Mouse (Mus musculus) forebrain, embryonic 13.5 days (tissue): Measurements from ENCODE around the gene Prelp. TPM values are rescaled to one million over a fixed set of nuclear protein-coding genes. Genes with fewer than 3 reads are reported as not detected.

Experiments used
- ATAC-seq: fragments of 200-750 bp; cut with Nextera tagmentation; 2 replicates; pipeline ENCODE4 v1.8.0; 2017
- H3K27ac ChIP-seq: fragments of 300-500 bp; sonication (generic); 2 replicates; pipeline ENCODE4 v1.5.1; 2015; ENCODE audit warnings: inconsistent platforms, mild to moderate bottlenecking, moderate library complexity
- H3K27me3 ChIP-seq: fragments of 300-500 bp; sonication (generic); 2 replicates; pipeline ENCODE4 v1.6.1; 2015; ENCODE audit warnings: mild to moderate bottlenecking, inconsistent platforms
- H3K36me3 ChIP-seq: fragments of 300-500 bp; sonication (generic); 2 replicates; pipeline ENCODE4 v1.6.1; 2015; ENCODE audit warnings: mild to moderate bottlenecking, inconsistent platforms; ENCODE audit not compliant: poor library complexity, severe bottlenecking
- H3K4me1 ChIP-seq: fragments of 300-500 bp; sonication (generic); 2 replicates; pipeline ENCODE4 v1.6.1; 2015; ENCODE audit warnings: inconsistent platforms
- H3K4me2 ChIP-seq: fragments of 300-500 bp; sonication (generic); 2 replicates; pipeline ENCODE4 v1.6.1; 2015; ENCODE audit warnings: inconsistent platforms, mild to moderate bottlenecking, moderate library complexity
- H3K4me3 ChIP-seq: fragments of 300-500 bp; sonication (generic); 2 replicates; pipeline ENCODE4 v1.5.1; 2015; ENCODE audit warnings: mild to moderate bottlenecking, inconsistent platforms
- H3K9ac ChIP-seq: fragments of 300-500 bp; sonication (generic); 2 replicates; pipeline ENCODE4 v1.6.1; 2015; ENCODE audit warnings: mild to moderate bottlenecking, inconsistent platforms
- H3K9me3 ChIP-seq: fragments of 300-500 bp; sonication (generic); replicated peaks from 2 replicates; pipeline ENCODE4 v1.6.1; 2016; ENCODE audit warnings: inconsistent platforms
- WGBS: fragments of 180-500 bp; shearing (Covaris S2); methylation state at CpG from one replicate; pipeline ENCODE4 v1.1.7; 2015; 5-methylcytosine and 5-hydroxymethylcytosine counted together
- polyA plus RNA-seq: library from polyadenylated mRNA; unstranded; fragments of >200 nt; fragmentation: Nextera tagmentation; extraction: Ambion mirVana; gene quantifications from 2 replicates; pipeline ENCODE4 v1.2.1, GENCODE M21; 2015

Prelp gene
- polyA plus RNA-seq, 1 experiment from 2014 or later: 1.3 TPM

GRCm38 (mm10) chr1:133953261-133953742 lies 32.1 kb upstream of the Prelp start:
- Histone ChIP-seq H3K9me3 (no peaks in the 10 kb centered on the region), H3K4me3 (no peak overlapping the region), H3K27me3 (no peaks in the 10 kb centered on the region), H3K4me2 (no peak overlapping the region), H3K4me1 (no peaks in the 10 kb centered on the region), H3K9ac (no peak overlapping the region; the same call in 1 of the 2 replicates), H3K36me3 (no peaks in the 10 kb centered on the region), H3K27ac (no peak overlapping the region)
- ATAC-seq: no peak
- whole genome bisulfite sequencing: 62% methylated on average over 9 of the region's 9 CpGs

DNA sequence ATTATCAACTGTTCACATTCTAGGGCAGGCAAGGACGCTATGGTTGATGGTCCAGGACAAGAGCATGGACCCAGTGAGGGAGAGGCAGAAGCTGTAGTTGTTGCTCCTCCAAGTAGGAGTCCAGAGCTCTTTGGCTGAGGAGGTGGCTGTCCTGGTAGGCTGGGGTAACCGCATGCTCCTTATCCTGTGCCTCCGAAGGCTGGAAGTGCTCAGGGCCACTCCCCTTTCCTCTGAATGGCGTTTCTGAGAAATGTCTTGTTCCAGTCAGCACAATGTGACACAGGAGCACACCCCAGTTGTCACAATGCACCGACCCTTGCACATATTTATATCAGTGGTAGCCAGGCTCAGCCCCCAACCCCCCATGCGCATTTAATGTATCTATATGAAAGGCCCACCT lies 30.4 kb upstream of the Prelp start:
- ATAC-seq: no peak
- WGBS: 67% methylated on average over 6 of the region's 6 CpGs

GRCm38 (mm10) chr1:133950061-133950782 lies 29.0 kb upstream of the Prelp start:
- no peak overlapping the region for H3K4me3 ChIP-seq
- no peak for ATAC-seq
- no peaks in the 10 kb centered on the region for H3K9me3 ChIP-seq
- no peaks in the 10 kb centered on the region for H3K4me1 ChIP-seq
- WGBS: 80% methylated on average over 7 of the region's 7 CpGs
- no peak overlapping the region for H3K9ac ChIP-seq
- H3K27me3 ChIP-seq: no peaks in the 10 kb centered on the region
- H3K27ac ChIP-seq: no peak overlapping the region
- H3K4me2 ChIP-seq: no peak overlapping the region
- H3K36me3 ChIP-seq: no peaks in the 10 kb centered on the region

More for the DNA sequence above, 30.4 kb upstream of the Prelp start:
- Histone ChIP-seq H3K27ac (no peak overlapping the region), H3K4me3 (no peak overlapping the region), H3K4me1 (no peaks in the 10 kb centered on the region), H3K4me2 (no peak overlapping the region), H3K9me3 (no peaks in the 10 kb centered on the region), H3K9ac (no peak overlapping the region), H3K27me3 (no peaks in the 10 kb centered on the region), H3K36me3 (no peaks in the 10 kb centered on the region)

DNA sequence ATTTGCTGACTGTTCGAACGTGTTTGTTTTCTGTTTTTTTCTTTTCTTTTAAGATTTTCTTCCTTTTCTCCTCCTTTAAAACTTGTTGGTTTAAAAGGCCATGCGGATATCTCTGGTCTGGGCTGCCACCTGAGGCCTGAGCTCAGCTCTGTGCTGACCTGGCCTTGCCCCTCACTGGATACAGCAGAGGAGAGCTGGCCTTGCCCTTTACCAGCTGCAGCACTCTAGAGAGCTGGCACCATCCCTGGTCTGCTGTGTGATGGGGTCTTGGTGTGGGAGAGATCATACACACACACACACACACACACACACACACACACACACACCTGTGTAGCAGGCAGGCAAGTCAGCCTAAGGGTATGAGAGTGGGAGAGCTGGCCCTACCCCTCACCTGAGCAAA lies 23.9 kb upstream of the Prelp start:
- Histone ChIP-seq H3K36me3 (no peaks in the 10 kb centered on the region), H3K4me1 (no peaks in the 10 kb centered on the region), H3K9me3 (no peaks in the 10 kb centered on the region), H3K4me2 (no peak overlapping the region), H3K27ac (no peak overlapping the region), H3K4me3 (no peak overlapping the region), H3K9ac (no peak overlapping the region), H3K27me3 (no peaks in the 10 kb centered on the region)
- ATAC-seq: no peak
- WGBS: 88% methylated on average over 3 of the region's 3 CpGs

DNA sequence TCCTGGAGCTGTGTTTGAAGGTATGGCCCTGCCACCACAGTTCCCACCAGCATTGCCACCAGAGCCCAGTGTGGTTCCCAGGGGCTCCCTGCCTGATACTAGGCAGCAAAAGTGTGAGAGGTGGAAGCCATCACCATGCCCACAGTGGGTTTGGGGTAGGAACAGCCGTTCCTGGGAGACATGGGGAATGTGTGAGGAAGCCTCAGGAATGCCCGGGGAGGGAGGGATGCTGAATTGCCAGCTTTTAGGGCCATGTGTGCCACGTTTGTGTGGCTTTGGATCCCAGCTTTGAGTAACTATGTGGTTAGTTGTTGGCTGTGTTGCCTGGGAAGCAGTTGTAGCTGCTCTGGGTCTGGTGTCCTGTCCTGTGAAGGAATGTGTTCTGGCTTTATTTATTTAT lies 20.7 kb upstream of the Prelp start:
- Histone ChIP-seq H3K9me3 (no peaks in the 10 kb centered on the region), H3K4me3 (no peak overlapping the region), H3K9ac (no peak overlapping the region), H3K27me3 (no peaks in the 10 kb centered on the region), H3K36me3 (no peaks in the 10 kb centered on the region), H3K27ac (no peak overlapping the region), H3K4me2 (no peak overlapping the region), H3K4me1 (no peaks in the 10 kb centered on the region)
- 82% methylated on average over 3 of the region's 3 CpGs for whole genome bisulfite sequencing
- ATAC-seq: no peak

GRCm38 (mm10) chr1:133941158-133941860 lies 20.1 kb upstream of the Prelp start:
- no peak overlapping the region for H3K9ac ChIP-seq
- WGBS: 82% methylated on average over 11 of the region's 11 CpGs
- no peak overlapping the region for H3K4me2 ChIP-seq
- H3K27ac ChIP-seq: no peak overlapping the region
- no peaks in the 10 kb centered on the region for H3K36me3 ChIP-seq
- H3K9me3 ChIP-seq: no peaks in the 10 kb centered on the region
- ATAC-seq: no peak
- H3K4me3 ChIP-seq: no peak overlapping the region
- H3K4me1 ChIP-seq: no peaks in the 10 kb centered on the region
- no peaks in the 10 kb centered on the region for H3K27me3 ChIP-seq

- Histone ChIP-seq H3K27ac (no peak overlapping the region), H3K27me3 (no peaks in the 10 kb centered on the region), H3K4me1 (no peaks in the 10 kb centered on the region), H3K36me3 (no peaks in the 10 kb centered on the region), H3K4me2 (no peak overlapping the region), H3K9me3 (no peaks in the 10 kb centered on the region; the same call in 1 of the 2 replicates), H3K4me3 (no peak overlapping the region), H3K9ac (no peak overlapping the region)
- no peak for ATAC-seq
- 83% methylated on average over 3 of the region's 3 CpGs for WGBS
These were observed 19.4 kb upstream of the Prelp start for GRCm38 (mm10) chr1:133940481-133941092.

- no peaks in the 10 kb centered on the region for H3K27me3 ChIP-seq
- no peak overlapping the region for H3K4me2 ChIP-seq
- 88% methylated on average over 8 of the region's 8 CpGs for WGBS
- no peaks in the 10 kb centered on the region; the same call in 1 of the 2 replicates for H3K9me3 ChIP-seq
- no peak for ATAC-seq
- no peak overlapping the region for H3K4me3 ChIP-seq
- H3K9ac ChIP-seq: no peak overlapping the region
- H3K27ac ChIP-seq: no peak overlapping the region
- H3K4me1 ChIP-seq: no peaks in the 10 kb centered on the region
- no peaks in the 10 kb centered on the region for H3K36me3 ChIP-seq
These were observed 18.5 kb upstream of the Prelp start for GRCm38 (mm10) chr1:133939708-133940107.

DNA sequence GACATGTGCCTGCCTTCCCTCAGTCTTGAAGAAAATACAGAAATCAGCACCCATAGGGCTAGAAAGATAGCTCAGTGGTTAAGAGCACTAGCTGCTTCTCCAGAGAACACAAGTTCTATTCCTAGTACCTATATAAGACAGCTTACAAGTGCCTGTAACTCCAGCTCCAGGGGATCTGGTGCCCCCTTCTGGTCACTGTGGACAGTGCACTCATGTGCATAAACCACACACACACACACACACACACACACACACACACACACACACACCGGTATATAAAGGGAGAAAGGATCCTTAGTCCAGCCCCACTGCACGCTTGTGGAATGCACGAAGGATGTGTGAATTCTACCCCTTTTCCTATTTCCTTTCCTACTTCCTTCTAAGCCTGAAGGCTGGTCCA lies 15.0 kb upstream of the Prelp start:
- Histone ChIP-seq H3K4me3 (no peak overlapping the region), H3K4me1 (no peaks in the 10 kb centered on the region), H3K9me3 (no peaks in the 10 kb centered on the region; the same call in 1 of the 2 replicates), H3K27me3 (no peaks in the 10 kb centered on the region), H3K36me3 (no peaks in the 10 kb centered on the region), H3K27ac (no peak overlapping the region), H3K4me2 (no peak overlapping the region), H3K9ac (no peak overlapping the region)
- no peak for ATAC-seq
- whole genome bisulfite sequencing: 95% methylated on average over 3 of the region's 3 CpGs

DNA sequence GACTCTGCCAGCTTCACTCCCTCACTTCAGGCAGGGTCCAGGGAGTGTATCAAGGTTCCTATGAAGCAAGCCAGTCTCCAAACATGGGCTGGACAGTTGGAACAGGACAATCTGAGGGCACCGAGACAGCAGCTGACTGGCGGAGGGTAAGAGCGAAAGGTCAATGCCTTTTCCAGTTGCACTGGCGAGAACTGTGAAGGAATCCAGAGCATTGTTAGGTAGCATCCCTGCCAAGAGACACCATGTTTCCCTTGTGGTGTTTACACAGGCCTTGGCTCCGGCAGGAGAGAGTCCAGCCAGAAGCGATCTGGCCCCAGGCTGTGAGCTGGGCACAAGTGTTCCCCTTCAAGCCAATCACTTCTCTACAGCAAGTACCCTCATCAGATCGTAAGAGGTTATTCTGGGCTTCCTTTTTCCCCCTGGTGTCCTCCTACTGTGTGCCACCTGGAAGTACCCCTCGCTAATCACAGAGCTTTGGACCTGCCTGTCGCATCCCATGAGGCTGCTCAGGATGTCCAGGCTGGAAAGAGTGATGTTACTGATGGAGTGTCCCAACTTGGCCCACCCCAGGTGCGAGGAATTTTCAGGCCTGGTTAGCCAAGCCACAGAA lies 13.2 kb upstream of the Prelp start:
- H3K4me1 ChIP-seq: no peaks in the 10 kb centered on the region
- no peak for ATAC-seq
- H3K9me3 ChIP-seq: no peaks in the 10 kb centered on the region; the same call in 1 of the 2 replicates
- no peaks in the 10 kb centered on the region for H3K27me3 ChIP-seq
- no peaks in the 10 kb centered on the region for H3K36me3 ChIP-seq
- no peak overlapping the region for H3K27ac ChIP-seq
- WGBS: 90% methylated on average over 10 of the region's 10 CpGs
- no peak overlapping the region for H3K9ac ChIP-seq
- no peak overlapping the region for H3K4me2 ChIP-seq
- no peak overlapping the region for H3K4me3 ChIP-seq

DNA sequence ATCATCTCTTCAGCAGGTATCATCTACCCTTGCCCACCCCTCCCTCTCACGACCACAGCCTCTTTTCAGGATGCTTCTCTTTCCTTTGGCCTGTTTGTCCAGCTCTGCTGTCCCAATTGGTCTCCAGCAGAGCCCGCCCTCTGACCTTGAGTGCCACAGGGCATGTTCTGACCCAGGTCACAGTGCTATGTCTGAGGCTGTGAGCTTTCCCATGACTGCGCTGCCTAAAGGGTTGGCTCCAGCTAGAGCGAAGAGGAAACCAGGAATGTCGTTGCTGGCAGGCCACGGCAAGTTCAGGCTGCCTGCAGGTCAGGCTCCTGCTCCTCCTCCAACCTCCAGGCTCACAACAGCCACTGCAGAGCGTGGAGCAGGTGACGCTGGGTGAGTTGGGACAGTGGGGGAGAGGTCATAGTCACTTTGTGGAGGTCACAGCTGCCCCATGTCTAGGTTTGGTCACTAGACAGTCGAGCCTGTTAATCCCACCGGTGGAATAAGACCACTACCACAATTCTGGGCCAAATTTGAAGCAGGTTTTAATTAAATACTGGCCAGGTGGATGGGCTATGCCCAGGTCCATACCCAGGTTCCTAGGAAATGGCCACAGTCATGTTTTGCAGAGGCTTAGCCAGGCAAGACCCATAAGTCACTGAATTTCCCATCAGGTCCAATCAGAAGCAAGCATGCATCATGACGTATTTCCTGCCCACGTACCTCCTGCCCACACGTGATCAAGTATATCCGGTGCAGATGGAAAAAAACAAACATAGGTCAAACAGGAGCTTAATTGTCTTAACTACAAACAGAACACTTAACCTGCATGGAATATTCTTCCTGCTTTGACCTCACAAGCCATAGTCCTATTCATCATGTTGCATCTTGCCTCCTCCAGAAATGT lies 12.3 kb upstream of the Prelp start:
- Histone ChIP-seq H3K4me1 (no peaks in the 10 kb centered on the region), H3K9me3 (no peaks in the 10 kb centered on the region; the same call in 1 of the 2 replicates), H3K27ac (no peak overlapping the region), H3K27me3 (no peaks in the 10 kb centered on the region), H3K36me3 (no peaks in the 10 kb centered on the region), H3K4me2 (no peak overlapping the region), H3K4me3 (no peak overlapping the region), H3K9ac (no peak overlapping the region)
- no peak for ATAC-seq
- 80% methylated on average over 14 of the region's 14 CpGs for WGBS
